Mouse (Mus musculus) liver, embryonic 12.5 days (tissue): ENCODE measurements around the gene Gpr88. TPM values are rescaled to one million over a fixed set of nuclear protein-coding genes. Genes with fewer than 3 reads are reported as not detected.

Experiments used
- ATAC-seq: fragments of 200-750 bp; cut with Nextera tagmentation; 2 replicates; pipeline ENCODE4 v1.8.0; 2017; ENCODE audit warnings: moderate number of reproducible peaks, mild to moderate bottlenecking, moderate library complexity
- H3K27ac ChIP-seq: fragments of 300-500 bp; sonication (generic); 2 replicates; pipeline ENCODE4 v1.5.1; 2016; ENCODE audit warnings: mild to moderate bottlenecking
- H3K27me3 ChIP-seq: fragments of 300-500 bp; sonication (generic); replicated peaks from 2 replicates; pipeline ENCODE4 v1.6.1; 2016; ENCODE audit warnings: mild to moderate bottlenecking, moderate library complexity
- H3K36me3 ChIP-seq: fragments of 300-500 bp; sonication (generic); 2 replicates; pipeline ENCODE4 v1.6.1; 2016; ENCODE audit warnings: mild to moderate bottlenecking, moderate library complexity
- H3K4me1 ChIP-seq: fragments of 300-500 bp; sonication (generic); 2 replicates; pipeline ENCODE4 v1.6.1; 2016
- H3K4me2 ChIP-seq: fragments of 300-500 bp; sonication (generic); 2 replicates; pipeline ENCODE4 v1.6.1; 2016; ENCODE audit warnings: mild to moderate bottlenecking, moderate library complexity
- H3K4me3 ChIP-seq: fragments of 300-500 bp; sonication (generic); 2 replicates; pipeline ENCODE4 v1.5.1; 2016; ENCODE audit warnings: mild to moderate bottlenecking, moderate library complexity
- H3K9ac ChIP-seq: fragments of 300-500 bp; sonication (generic); 2 replicates; pipeline ENCODE4 v1.6.1; 2016; ENCODE audit warnings: mild to moderate bottlenecking, moderate library complexity
- H3K9me3 ChIP-seq: fragments of 300-500 bp; sonication (generic); replicated peaks from 2 replicates; pipeline ENCODE4 v1.6.1; 2016; ENCODE audit warnings: mild to moderate bottlenecking, moderate library complexity
- WGBS: fragments of 180-500 bp; shearing (Covaris S2); methylation state at CpG from one replicate; pipeline ENCODE4 v1.1.7; 2016; ENCODE audit not compliant: insufficient replicate concordance; 5-methylcytosine and 5-hydroxymethylcytosine counted together
- polyA plus RNA-seq: library from polyadenylated mRNA; unstranded; fragments of >200 nt; fragmentation: Nextera tagmentation; extraction: Ambion mirVana; gene quantifications from 2 replicates; pipeline ENCODE4 v1.2.1, GENCODE M21; 2016

The Gpr88 gene
- 0.20 and 0.35 TPM in 2 replicates for polyA plus RNA-seq

- H3K4me3 ChIP-seq = peak within 1 kb of the TSS; percentile 48
- H3K36me3 ChIP-seq = no peaks in the 10 kb centered on the region
- peaks cover 10% of the 10 kb centered on the region for H3K4me1 ChIP-seq
- peaks cover 70% of the 10 kb centered on the region for H3K27me3 ChIP-seq
- H3K27ac ChIP-seq = no peak within 1 kb of the TSS
- no peaks in the 10 kb centered on the region for H3K9me3 ChIP-seq
- H3K9ac ChIP-seq = no peak within 1 kb of the TSS
- peak within 1 kb of the TSS; percentile 71 for H3K4me2 ChIP-seq
- WGBS = 10% methylated on average over 9 of the region's 9 CpGs
- no peak for ATAC-seq
Measured at GRCm38 (mm10) chr3:116253077-116253531, at the start of gene Gpr88. TSS of gene Gpr88 (minus strand) at chr3:116253503.

DNA sequence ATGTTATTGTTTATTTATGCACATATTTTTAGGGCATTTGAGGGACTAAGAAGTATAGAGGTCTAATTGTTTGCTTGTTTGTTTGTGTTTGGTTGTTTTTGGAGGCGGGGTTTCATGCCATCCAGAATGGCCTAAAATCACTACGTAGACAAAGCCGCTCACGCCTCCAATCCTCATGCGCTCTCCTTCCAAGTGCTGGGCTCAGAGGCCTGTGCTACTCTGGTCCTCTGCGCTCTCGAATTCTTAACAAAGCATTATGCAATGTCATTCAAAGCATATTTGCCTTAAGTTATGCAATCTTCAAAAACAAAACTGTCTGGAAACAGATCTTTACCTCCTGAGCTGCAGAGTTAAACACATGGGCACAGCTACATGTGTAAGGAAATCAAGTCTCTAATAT lies 49.3 kb upstream of the Gpr88 start:
- no peak overlapping the region for H3K4me2 ChIP-seq
- peaks cover 7% of the 10 kb centered on the region for H3K36me3 ChIP-seq
- WGBS = 90% methylated on average over 7 of the region's 7 CpGs
- no peaks in the 10 kb centered on the region for H3K4me1 ChIP-seq
- H3K9ac ChIP-seq = no peak overlapping the region
- no peaks in the 10 kb centered on the region for H3K27me3 ChIP-seq
- no peak for ATAC-seq
- H3K4me3 ChIP-seq = no peak overlapping the region
- no peak overlapping the region for H3K27ac ChIP-seq
- no peaks in the 10 kb centered on the region for H3K9me3 ChIP-seq

- Histone ChIP-seq H3K9me3 (no peaks in the 10 kb centered on the region), H3K9ac (no peak overlapping the region), H3K4me1 (no peaks in the 10 kb centered on the region), H3K27ac (no peak overlapping the region), H3K4me2 (no peak overlapping the region), H3K36me3 (peaks cover 13% of the 10 kb centered on the region), H3K27me3 (no peaks in the 10 kb centered on the region), H3K4me3 (no peak overlapping the region)
- WGBS = 74% methylated on average over 6 of the region's 6 CpGs
- ATAC-seq = no peak
Measured at GRCm38 (mm10) chr3:116301754-116302153, 48.5 kb upstream of the Gpr88 start.

DNA sequence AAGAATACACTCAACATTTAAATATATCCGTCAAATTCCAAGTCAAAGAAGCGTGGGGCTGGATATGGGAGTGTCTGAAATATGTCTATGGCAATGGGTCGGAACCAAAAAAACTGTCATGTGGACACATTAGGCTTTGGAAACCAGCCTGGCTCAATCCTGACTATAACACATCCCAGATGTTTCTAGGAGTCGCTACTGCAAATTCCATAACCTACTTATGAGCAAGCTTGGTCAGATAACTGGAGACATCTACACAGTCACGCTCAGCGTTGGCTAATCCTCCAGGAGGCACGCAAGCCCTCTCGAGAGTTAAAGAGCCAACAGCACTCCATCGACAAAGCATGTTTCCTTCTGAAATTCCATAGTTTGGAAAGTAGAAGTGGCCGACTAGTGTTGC lies 45.4 kb upstream of the Gpr88 start:
- Histone ChIP-seq H3K36me3 (peaks cover 26% of the 10 kb centered on the region), H3K4me2 (no peak overlapping the region), H3K27ac (no peak overlapping the region), H3K4me3 (no peak overlapping the region), H3K9ac (no peak overlapping the region), H3K4me1 (no peaks in the 10 kb centered on the region), H3K9me3 (no peaks in the 10 kb centered on the region), H3K27me3 (no peaks in the 10 kb centered on the region)
- ATAC-seq = no peak
- whole genome bisulfite sequencing = 80% methylated on average over 10 of the region's 10 CpGs

- no peak for ATAC-seq
- no peak overlapping the region for H3K4me3 ChIP-seq
- H3K9ac ChIP-seq = no peak overlapping the region
- no peaks in the 10 kb centered on the region for H3K9me3 ChIP-seq
- no peak overlapping the region for H3K27ac ChIP-seq
- H3K36me3 ChIP-seq = peaks cover 30% of the 10 kb centered on the region
- no peaks in the 10 kb centered on the region for H3K4me1 ChIP-seq
- H3K4me2 ChIP-seq = no peak overlapping the region
- H3K27me3 ChIP-seq = no peaks in the 10 kb centered on the region
- WGBS = 80% methylated on average over 8 of the region's 8 CpGs
Measured at GRCm38 (mm10) chr3:116298003-116298402, 44.7 kb upstream of the Gpr88 start.

DNA sequence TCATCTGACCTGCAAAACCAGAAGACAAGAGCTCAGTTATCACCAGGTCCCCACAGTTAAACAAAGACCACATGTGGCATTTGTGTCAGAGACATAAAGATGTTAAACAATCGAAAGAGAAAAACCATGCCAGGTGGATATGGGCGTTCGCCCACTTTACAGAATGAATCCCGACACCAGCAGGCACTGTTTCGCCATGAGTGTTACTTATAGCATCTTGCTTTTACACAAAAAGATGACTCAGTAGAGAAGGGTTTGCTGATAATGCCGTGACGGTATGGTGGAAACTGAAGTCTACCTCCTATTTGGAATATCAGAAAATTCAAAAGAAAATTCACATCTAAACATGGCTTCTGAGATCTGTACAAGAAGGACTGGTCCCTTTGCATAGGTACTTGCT lies 43.9 kb upstream of the Gpr88 start:
- ATAC-seq = no peak
- Histone ChIP-seq H3K36me3 (peaks cover 29% of the 10 kb centered on the region), H3K4me3 (no peak overlapping the region), H3K9me3 (no peaks in the 10 kb centered on the region), H3K27me3 (no peaks in the 10 kb centered on the region), H3K27ac (no peak overlapping the region), H3K9ac (no peak overlapping the region), H3K4me1 (no peaks in the 10 kb centered on the region), H3K4me2 (no peak overlapping the region)
- 83% methylated on average over 7 of the region's 7 CpGs for WGBS

DNA sequence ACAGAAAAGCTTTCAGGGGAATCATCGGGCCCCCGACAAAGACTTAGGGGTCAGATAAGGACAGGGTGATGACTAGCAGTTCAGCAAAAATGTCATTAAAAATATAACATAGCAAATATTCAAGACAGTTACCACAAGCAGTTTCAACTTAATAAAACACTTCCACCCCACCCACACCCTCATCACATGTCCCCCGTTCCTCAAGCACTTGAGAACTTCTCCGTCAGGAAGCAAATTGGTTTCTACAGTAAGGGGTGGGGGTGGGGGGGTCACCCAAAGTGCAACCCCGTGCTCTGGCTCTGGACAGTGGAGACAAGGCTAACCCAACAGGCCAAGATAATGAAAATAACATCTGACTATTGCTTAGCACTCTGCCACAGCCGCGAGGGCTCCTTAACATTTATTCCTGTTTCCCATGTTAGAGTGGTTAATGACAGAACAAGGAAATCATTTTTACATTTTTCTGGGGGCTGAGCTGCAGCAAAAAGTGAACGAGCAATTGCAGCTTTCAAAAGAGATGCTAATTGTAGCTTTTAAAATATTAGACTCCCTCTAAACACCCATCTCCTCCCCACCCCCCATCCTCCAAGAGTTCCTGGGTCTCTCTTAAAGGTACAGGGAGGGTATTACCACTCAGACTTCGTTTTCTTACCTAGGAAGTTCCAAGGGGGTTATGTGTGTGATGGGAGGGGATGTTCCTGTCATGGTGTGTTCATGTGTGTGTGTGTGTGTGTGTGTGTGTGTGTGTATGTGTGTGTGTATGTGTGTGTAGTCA lies 36.9 kb upstream of the Gpr88 start:
- H3K9me3 ChIP-seq = no peaks in the 10 kb centered on the region
- H3K36me3 ChIP-seq = peaks cover 20% of the 10 kb centered on the region
- WGBS = 71% methylated on average over 9 of the region's 9 CpGs

DNA sequence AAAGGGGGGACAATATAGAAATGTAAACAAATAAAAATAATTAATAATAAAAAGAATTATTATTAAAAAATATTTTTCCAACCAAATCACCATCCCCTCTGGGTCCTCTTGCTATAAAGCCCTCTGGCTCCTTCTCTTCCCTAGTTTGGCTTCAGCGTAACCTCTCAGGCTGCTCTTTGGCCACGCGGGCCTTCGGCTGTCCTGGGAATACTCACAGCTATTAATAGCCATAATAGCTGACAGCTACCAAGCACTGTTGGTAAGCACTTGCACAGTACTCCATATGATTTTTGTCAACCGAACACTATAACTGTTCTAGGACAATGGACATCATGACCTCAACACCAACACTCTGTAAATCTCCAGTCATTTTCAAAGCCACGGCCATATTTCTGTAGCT lies 35.5 kb upstream of the Gpr88 start:
- ATAC-seq = no peak

More for the DNA sequence above, 36.9 kb upstream of the Gpr88 start:
- Histone ChIP-seq H3K27ac (no peak overlapping the region), H3K4me3 (no peak overlapping the region), H3K4me2 (no peak overlapping the region), H3K4me1 (no peaks in the 10 kb centered on the region), H3K27me3 (no peaks in the 10 kb centered on the region), H3K9ac (no peak overlapping the region)
- ATAC-seq = no peak

DNA sequence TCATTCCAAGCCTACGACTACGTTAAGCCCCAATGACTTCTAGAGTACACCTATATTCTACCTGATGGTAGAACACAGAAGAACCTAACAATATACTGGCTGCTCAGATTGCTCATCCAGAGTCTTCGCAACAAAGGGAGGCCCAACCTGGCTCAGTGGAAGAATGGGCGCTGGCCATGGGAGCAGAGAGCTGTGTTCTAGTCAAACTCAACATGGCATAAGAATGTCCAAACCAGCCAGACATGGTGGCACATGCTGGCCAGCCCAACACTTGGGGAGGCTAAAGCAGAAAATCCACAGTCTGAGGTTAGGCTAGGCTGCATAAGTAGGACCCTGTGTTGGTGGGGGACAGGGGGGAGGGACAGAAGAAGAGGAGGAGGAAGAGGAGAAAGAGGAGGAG lies 31.4 kb upstream of the Gpr88 start:
- H3K27me3 ChIP-seq = no peaks in the 10 kb centered on the region
- H3K27ac ChIP-seq = no peak overlapping the region
- 84% methylated on average over 4 of the region's 4 CpGs for WGBS
- no peak for ATAC-seq
- no peak overlapping the region for H3K4me3 ChIP-seq
- H3K9me3 ChIP-seq = no peaks in the 10 kb centered on the region
- no peak overlapping the region for H3K4me2 ChIP-seq
- peaks cover 4% of the 10 kb centered on the region; the same call in 1 of the 2 replicates for H3K36me3 ChIP-seq
- H3K9ac ChIP-seq = no peak overlapping the region
- H3K4me1 ChIP-seq = no peaks in the 10 kb centered on the region

More for the DNA sequence above, 35.5 kb upstream of the Gpr88 start:
- no peak overlapping the region for H3K27ac ChIP-seq
- no peak overlapping the region for H3K9ac ChIP-seq
- 87% methylated on average over 6 of the region's 6 CpGs for WGBS
- no peak overlapping the region for H3K4me2 ChIP-seq
- no peaks in the 10 kb centered on the region for H3K27me3 ChIP-seq
- H3K4me1 ChIP-seq = no peaks in the 10 kb centered on the region
- H3K4me3 ChIP-seq = no peak overlapping the region
- peaks cover 13% of the 10 kb centered on the region for H3K36me3 ChIP-seq
- no peaks in the 10 kb centered on the region for H3K9me3 ChIP-seq

- no peaks in the 10 kb centered on the region for H3K27me3 ChIP-seq
- no peak overlapping the region for H3K4me3 ChIP-seq
- 66% methylated on average over 2 of the region's 2 CpGs for WGBS
- H3K27ac ChIP-seq = no peak overlapping the region
- no peaks in the 10 kb centered on the region for H3K4me1 ChIP-seq
- H3K9me3 ChIP-seq = no peaks in the 10 kb centered on the region
- no peak overlapping the region for H3K9ac ChIP-seq
- ATAC-seq = no peak
- no peak overlapping the region for H3K4me2 ChIP-seq
- peaks cover 4% of the 10 kb centered on the region; the same call in 1 of the 2 replicates for H3K36me3 ChIP-seq
Measured at GRCm38 (mm10) chr3:116283996-116284395, 30.7 kb upstream of the Gpr88 start.

DNA sequence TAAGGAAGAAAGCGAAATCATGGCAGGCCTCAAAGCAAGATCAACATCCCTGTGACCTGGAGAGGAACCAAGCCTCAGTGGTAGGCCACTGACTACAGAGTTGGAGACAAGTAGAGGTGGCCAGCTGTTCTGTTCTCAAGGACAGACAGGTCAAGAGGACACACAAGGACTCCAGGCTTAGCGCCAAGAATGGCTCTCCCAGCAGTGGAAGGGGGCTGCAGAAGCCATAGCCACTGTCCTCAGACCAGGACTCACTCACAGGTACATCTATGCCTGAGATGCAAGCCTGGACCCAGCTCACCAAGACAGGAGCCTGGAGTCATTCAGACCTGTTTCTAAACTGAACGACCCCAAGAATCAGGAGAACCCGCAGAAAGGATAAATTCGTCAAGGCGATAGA lies 28.4 kb upstream of the Gpr88 start:
- Histone ChIP-seq H3K36me3 (peaks cover 4% of the 10 kb centered on the region; the same call in 1 of the 2 replicates), H3K4me1 (no peaks in the 10 kb centered on the region), H3K9me3 (no peaks in the 10 kb centered on the region), H3K4me3 (no peak overlapping the region), H3K27ac (no peak overlapping the region), H3K4me2 (no peak overlapping the region), H3K27me3 (no peaks in the 10 kb centered on the region), H3K9ac (no peak overlapping the region)
- no peak for ATAC-seq
- WGBS = 80% methylated on average over 6 of the region's 6 CpGs

DNA sequence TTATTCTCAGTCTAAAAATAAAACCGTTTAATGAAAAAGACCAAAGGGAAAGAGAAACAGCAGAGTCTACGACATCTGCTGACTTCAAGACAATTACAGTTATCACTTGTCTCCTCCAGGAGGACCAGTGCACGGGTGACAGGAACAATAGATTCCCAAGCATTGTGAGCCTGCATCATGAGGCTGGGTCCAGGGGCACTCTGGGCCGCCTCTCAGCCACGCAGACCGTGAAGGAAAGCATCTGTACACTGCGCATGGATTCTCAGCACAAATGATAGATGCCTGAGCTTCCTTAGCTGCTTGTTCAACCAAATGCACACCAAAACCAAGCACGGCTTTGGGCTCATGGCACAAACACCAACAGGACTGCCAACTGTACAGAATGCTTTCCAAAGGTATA lies 23.8 kb upstream of the Gpr88 start:
- H3K4me1 ChIP-seq = no peaks in the 10 kb centered on the region
- H3K9ac ChIP-seq = no peak overlapping the region
- no peak overlapping the region for H3K27ac ChIP-seq
- peaks cover 4% of the 10 kb centered on the region; the same call in 1 of the 2 replicates for H3K36me3 ChIP-seq
- H3K4me3 ChIP-seq = no peak overlapping the region
- WGBS = 82% methylated on average over 8 of the region's 8 CpGs
- no peaks in the 10 kb centered on the region for H3K9me3 ChIP-seq
- no peak for ATAC-seq
- no peaks in the 10 kb centered on the region for H3K27me3 ChIP-seq
- H3K4me2 ChIP-seq = no peak overlapping the region
